Mouse (Mus musculus): Measurements from ENCODE around the gene Lmod2.

Gene Lmod2

GRCm38 (mm10) chr6:24597500-24597899 is at the start of gene Lmod2:
Lmod2 (plus strand) TSS chr6:24597762.
- no peak for DNase-seq (ENCODE audit: low read depth)

- no peak for DNase-seq (ENCODE audit: low read depth)
Measured at GRCm38 (mm10) chr6:24549801-24550200, 47.8 kb upstream of the Lmod2 start.

- no peak for DNase-seq (ENCODE audit: low read depth)
Measured at GRCm38 (mm10) chr6:24552046-24552445, 45.5 kb upstream of the Lmod2 start.

GRCm38 (mm10) chr6:24554427-24555086 is 43.0 kb upstream of the Lmod2 start:
- no peak for DNase-seq (ENCODE audit: low read depth)

GRCm38 (mm10) chr6:24555488-24555887 is 42.1 kb upstream of the Lmod2 start:
- DNase-seq (ENCODE audit: low read depth), result no peak

- no peak for DNase-seq (ENCODE audit: low read depth)
Measured at GRCm38 (mm10) chr6:24564081-24564480, 33.5 kb upstream of the Lmod2 start.

GRCm38 (mm10) chr6:24564886-24565285 is 32.7 kb upstream of the Lmod2 start:
- no peak for DNase-seq (ENCODE audit: low read depth)

- no peak for DNase-seq (ENCODE audit: low read depth)
Measured at GRCm38 (mm10) chr6:24568963-24569362, 28.6 kb upstream of the Lmod2 start.

GRCm38 (mm10) chr6:24569711-24570110 is 27.9 kb upstream of the Lmod2 start:
- DNase-seq (ENCODE audit: low read depth), result no peak

- no peak for DNase-seq (ENCODE audit: low read depth)
Measured at GRCm38 (mm10) chr6:24570278-24570677, 27.3 kb upstream of the Lmod2 start.

GRCm38 (mm10) chr6:24571126-24571525 is 26.4 kb upstream of the Lmod2 start:
- DNase-seq (ENCODE audit: low read depth), result no peak

- DNase-seq (ENCODE audit: low read depth), result no peak
Measured at GRCm38 (mm10) chr6:24572431-24572830, 25.1 kb upstream of the Lmod2 start.

- no peak for DNase-seq (ENCODE audit: low read depth)
Measured at GRCm38 (mm10) chr6:24573319-24573718, 24.2 kb upstream of the Lmod2 start.

GRCm38 (mm10) chr6:24583456-24583855 is 14.1 kb upstream of the Lmod2 start:
- no peak for DNase-seq (ENCODE audit: low read depth)

- DNase-seq (ENCODE audit: low read depth), result no peak
Measured at GRCm38 (mm10) chr6:24585431-24586310, 11.9 kb upstream of the Lmod2 start.

GRCm38 (mm10) chr6:24586885-24587284 is 10.7 kb upstream of the Lmod2 start:
- DNase-seq (ENCODE audit: low read depth), result no peak

GRCm38 (mm10) chr6:24590282-24590681 is 7.3 kb upstream of the Lmod2 start:
- no peak for DNase-seq (ENCODE audit: low read depth)

- DNase-seq (ENCODE audit: low read depth), result no peak
Measured at GRCm38 (mm10) chr6:24591525-24592218, 5.9 kb upstream of the Lmod2 start.

- no peak for DNase-seq (ENCODE audit: low read depth)
Measured at GRCm38 (mm10) chr6:24599179-24599578, 1.6 kb downstream of the Lmod2 start.

- no peak for DNase-seq (ENCODE audit: low read depth)
Measured at GRCm38 (mm10) chr6:24599639-24600038, 2.1 kb downstream of the Lmod2 start.

GRCm38 (mm10) chr6:24600134-24600533 is 2.6 kb downstream of the Lmod2 start:
- DNase-seq (ENCODE audit: low read depth), result no peak

- DNase-seq (ENCODE audit: low read depth), result no peak
Measured at GRCm38 (mm10) chr6:24600726-24601125, 3.2 kb downstream of the Lmod2 start.

- DNase-seq (ENCODE audit: low read depth), result no peak
Measured at GRCm38 (mm10) chr6:24601668-24602067, 4.1 kb downstream of the Lmod2 start.
